8 mouse cellular contexts compared by ENCODE assay signal in the genomic region with DNA sequence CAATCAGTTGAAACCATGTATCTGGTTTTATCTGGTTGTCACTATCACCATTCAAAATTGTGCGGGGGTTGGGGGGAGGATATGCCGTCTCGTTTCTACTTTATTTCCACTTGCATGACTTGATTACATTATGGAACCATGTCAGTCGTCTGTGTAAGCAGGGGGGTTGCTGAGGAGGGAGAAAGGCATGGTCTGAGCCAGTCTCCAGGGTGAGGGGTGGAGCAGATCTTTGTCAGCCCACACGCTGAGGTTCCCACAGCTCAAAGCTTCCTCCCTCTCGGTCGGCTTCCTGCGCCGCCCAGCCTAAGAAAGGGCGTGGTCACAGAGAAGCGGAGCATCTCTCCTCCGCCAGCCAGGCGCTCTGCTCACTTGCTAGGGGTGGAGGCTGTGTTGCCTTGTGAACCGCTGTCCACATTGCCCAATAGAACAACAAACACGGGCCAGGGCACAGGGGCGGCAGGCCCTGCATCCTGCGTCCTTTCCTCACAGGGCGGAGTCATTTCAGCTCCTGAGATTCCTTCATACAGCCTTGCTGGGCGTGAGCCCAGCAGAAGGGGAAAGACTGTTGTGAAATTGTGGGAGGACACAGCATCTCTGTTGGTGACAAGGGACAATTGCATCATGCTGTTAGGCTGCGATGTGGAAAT. TPM values are rescaled to one million over a fixed set of nuclear protein-coding genes. Genes with fewer than 3 reads are reported as not detected.
DNase-seq lines count a peak whose midpoint lies in the region; ATAC-seq and TF ChIP-seq lines count a peak whose summit lies in the region.

No protein-coding gene starts in this region.

- peak in 1 of 2 experiments; percentile 54; a peak in 2 of 4 replicates for TF ChIP-seq POLR2A in MEL (IDR thresholded peaks at IDR 0.05; ENCODE audit: control insufficient read depth in 1 of 2, insufficient read depth in 1 of 2, low read depth in 1 of 2, low read length in 2 of 2, poor library complexity in 1 of 2)
- TF ChIP-seq POLR2A in olfactory bulb, adult 2 months (IDR thresholded peaks at IDR 0.05; ENCODE audit: insufficient read depth, low read depth, low read length): 0 out of 2 replicates have a peak, but pooled peaks have one; percentile 33

- H3K4me3 ChIP-seq in MEL (ENCODE audit: control insufficient read depth in 1 of 2, insufficient read depth in 1 of 2, low read depth in 2 of 2, low read length in 2 of 2): peak overlapping the region; percentile 51 to 54
- H3K4me3 ChIP-seq in lung, embryonic 15.5 days: peak overlapping the region; percentile 40
- peak overlapping the region; percentile 53 for H3K4me3 ChIP-seq in olfactory bulb, adult 2 months (ENCODE audit: insufficient read depth, low read depth, low read length)

- TF ChIP-seq CTCF in MEL (IDR thresholded peaks at IDR 0.05 in 2 of 3, conservative IDR thresholded peaks at IDR 0.05 in 1 of 3; ENCODE audit: control insufficient read depth in 1 of 3, insufficient read depth in 1 of 3, low read depth in 2 of 3, low read length in 3 of 3, poor library complexity in 1 of 3, severe bottlenecking in 1 of 3): no peak
- TF ChIP-seq CTCF in olfactory bulb, adult 2 months (IDR thresholded peaks at IDR 0.05; ENCODE audit: insufficient read depth, low read depth, low read length): no peak

- 1% methylated on average over 20 of the region's 20 CpGs for WGBS in lung, embryonic 15.5 days
- under 1% methylated on average over 20 of the region's 20 CpGs for WGBS in olfactory bulb, adult 2 months

- no peak for TF ChIP-seq RAD21 in MEL (IDR thresholded peaks at IDR 0.05; ENCODE audit: low read depth, low read length)

- no peaks in the 10 kb centered on the region for H3K79me2 ChIP-seq in MEL (ENCODE audit: control insufficient read depth, insufficient read depth, low read length, poor library complexity)

- peak; percentile 95 for DNase-seq in MEL (ENCODE audit: low read depth, low spot score)
- DNase-seq in cerebellum, adult 8-10 months: peak; percentile 28
- peak; percentile 55 for DNase-seq in layer of hippocampus, adult 9-10 months (ENCODE audit: low spot score)
- DNase-seq in thymus, postnatal 0 days (ENCODE audit: low spot score): peak; percentile 91

- peak; percentile 14 to 51; a peak in 3 of 4 replicates for TF ChIP-seq EP300 in MEL (IDR thresholded peaks at IDR 0.05; ENCODE audit: low read depth in 1 of 2, low read length in 2 of 2)

- peak overlapping the region; percentile 51 for H3K9ac ChIP-seq in MEL (ENCODE audit: control insufficient read depth, low read depth, low read length, poor library complexity, severe bottlenecking)
- peak overlapping the region; percentile 21 for H3K9ac ChIP-seq in lung, embryonic 15.5 days

- peaks cover 6 to 20% of the 10 kb centered on the region in 2 experiments for H3K4me1 ChIP-seq in MEL (ENCODE audit: control insufficient read depth in 1 of 2, insufficient read depth in 2 of 2, low read length in 2 of 2)
- peaks cover 8% of the 10 kb centered on the region; the same call in 1 of the 2 replicates for H3K4me1 ChIP-seq in lung, embryonic 15.5 days
- H3K4me1 ChIP-seq in olfactory bulb, adult 2 months (ENCODE audit: control insufficient read depth, insufficient read depth, low read length): peaks cover 3% of the 10 kb centered on the region

- peak overlapping the region; percentile 61 for H3K4me2 ChIP-seq in lung, embryonic 15.5 days

- H3K27ac ChIP-seq in MEL (ENCODE audit: control insufficient read depth, low read depth, low read length): peak overlapping the region; percentile 74
- H3K27ac ChIP-seq in lung, embryonic 15.5 days: peak overlapping the region; percentile 51
- H3K27ac ChIP-seq in olfactory bulb, adult 2 months (ENCODE audit: insufficient read depth, low read depth, low read length): peak overlapping the region; percentile 86

- peak; percentile 99 for ATAC-seq in frontal cortex, adult (ENCODE audit: low TSS enrichment)
- peak; percentile 94 to 97 for ATAC-seq in hematopoietic stem cell, adult 5-6 weeks (replicated peaks in 1 of 2; ENCODE audit: insufficient read depth in 1 of 2, low FRiP score in 2 of 2, low TSS enrichment in 1 of 2, low read depth in 1 of 2, poor library complexity in 2 of 2, severe bottlenecking in 2 of 2)
- peak; percentile 97 for ATAC-seq in lung, embryonic 15.5 days (ENCODE audit: borderline replicate concordance, extremely low read depth, low FRiP score, low TSS enrichment)

- no peaks in the 10 kb centered on the region for H3K27me3 ChIP-seq in MEL (ENCODE audit: control insufficient read depth in 1 of 2, insufficient read depth in 2 of 2, low read length in 2 of 2)
- no peaks in the 10 kb centered on the region for H3K27me3 ChIP-seq in lung, embryonic 15.5 days

- H3K36me3 ChIP-seq in MEL (ENCODE audit: control insufficient read depth in 1 of 2, insufficient read depth in 2 of 2, low read length in 2 of 2): peaks cover 0 to 25% of the 10 kb centered on the region in 2 experiments; a peak in 2 of 4 replicates
- no peaks in the 10 kb centered on the region for H3K36me3 ChIP-seq in lung, embryonic 15.5 days

- no peaks in the 10 kb centered on the region for H3K9me3 ChIP-seq in MEL (replicated peaks; ENCODE audit: insufficient read depth, low read length)
- H3K9me3 ChIP-seq in lung, embryonic 15.5 days: no peaks in the 10 kb centered on the region

TF ChIP-seq in MEL, 35 proteins besides CTCF, POLR2A, EP300 and RAD21 (continues in another document):
- peak; percentile 34; the same call in 1 of the 2 replicates for TF ChIP-seq MAX (IDR thresholded peaks at IDR 0.05; ENCODE audit: low read length)
- no peak for TF ChIP-seq POLR2AphosphoS5 (IDR thresholded peaks at IDR 0.05; ENCODE audit: borderline replicate concordance, low read depth, low read length)
- 0 out of 2 replicates have a peak, but pooled peaks have one; percentile 15 for TF ChIP-seq TBP (IDR thresholded peaks at IDR 0.05; ENCODE audit: low read depth, low read length)
- TF ChIP-seq BHLHE40 (IDR thresholded peaks at IDR 0.05; ENCODE audit: borderline replicate concordance, low read depth, low read length): no peak
- 0 out of 2 replicates have a peak, but pooled peaks have one; percentile 15 for TF ChIP-seq SIN3A (IDR thresholded peaks at IDR 0.05; ENCODE audit: low read length)
- no peak for TF ChIP-seq CHD1 (IDR thresholded peaks at IDR 0.05; ENCODE audit: low read depth, low read length)
- no peak for TF ChIP-seq ELF1 (IDR thresholded peaks at IDR 0.05; ENCODE audit: low read depth, low read length)
- TF ChIP-seq MYC (IDR thresholded peaks at IDR 0.05; ENCODE audit: low read depth, low read length): peak; percentile 55
- TF ChIP-seq JUND (IDR thresholded peaks at IDR 0.05; ENCODE audit: low read depth, low read length): no peak
- peak; percentile 47; the same call in 1 of the 2 replicates for TF ChIP-seq NELFE (IDR thresholded peaks at IDR 0.05; ENCODE audit: low read depth, low read length)
- TF ChIP-seq TCF12 (IDR thresholded peaks at IDR 0.05; ENCODE audit: low read depth, low read length): 0 out of 2 replicates have a peak, but pooled peaks have one; percentile 22
- TF ChIP-seq NRF1 (IDR thresholded peaks at IDR 0.05; ENCODE audit: insufficient read depth, low read depth, low read length, poor library complexity, severe bottlenecking): 0 out of 2 replicates have a peak, but pooled peaks have one; percentile 35
- peak; percentile 57 for TF ChIP-seq GATA1 (IDR thresholded peaks at IDR 0.05; ENCODE audit: low read depth, low read length)
- no peak for TF ChIP-seq POLR2AphosphoS2 (IDR thresholded peaks at IDR 0.05; ENCODE audit: low read length)
- TF ChIP-seq ZC3H11A (IDR thresholded peaks at IDR 0.05; ENCODE audit: low read depth, low read length): no peak
- no peak for TF ChIP-seq TAL1 (IDR thresholded peaks at IDR 0.05; ENCODE audit: low read length)
- TF ChIP-seq E2F4 (IDR thresholded peaks at IDR 0.05; ENCODE audit: borderline replicate concordance, low read depth, low read length): no peak
- no peak for TF ChIP-seq CHD2 (IDR thresholded peaks at IDR 0.05; ENCODE audit: low read length)
- TF ChIP-seq MEF2A (IDR thresholded peaks at IDR 0.05; ENCODE audit: extremely low read depth, insufficient replicate concordance, low read depth, low read length, poor library complexity, severe bottlenecking): no peak
- TF ChIP-seq RCOR1 (IDR thresholded peaks at IDR 0.05; ENCODE audit: low read depth, low read length): peak; percentile 80
- 0 out of 2 replicates have a peak, but pooled peaks have one; percentile 33 for TF ChIP-seq MAZ (IDR thresholded peaks at IDR 0.05; ENCODE audit: low read depth, low read length)
- TF ChIP-seq USF1 (IDR thresholded peaks at IDR 0.05; ENCODE audit: low read depth, low read length): no peak
- TF ChIP-seq HCFC1 (IDR thresholded peaks at IDR 0.05; ENCODE audit: low read depth, low read length): peak; percentile 32; the same call in 1 of the 2 replicates
- TF ChIP-seq ETS1 (IDR thresholded peaks at IDR 0.05; ENCODE audit: low read depth, low read length): peak; percentile 32; the same call in 1 of the 2 replicates
- TF ChIP-seq USF2 (IDR thresholded peaks at IDR 0.05; ENCODE audit: borderline replicate concordance in 1 of 2, insufficient read depth in 1 of 2, low read depth in 1 of 2, low read length in 2 of 2): no peak
- TF ChIP-seq MXI1 (IDR thresholded peaks at IDR 0.05; ENCODE audit: low read depth, low read length): no peak; the same call in 1 of the 2 replicates
- TF ChIP-seq MAFK (IDR thresholded peaks at IDR 0.05; ENCODE audit: borderline replicate concordance, low read depth, low read length): no peak
- TF ChIP-seq SMC3 (IDR thresholded peaks at IDR 0.05; ENCODE audit: low read depth, low read length): no peak
- no peak for TF ChIP-seq ZNF384 (IDR thresholded peaks at IDR 0.05; ENCODE audit: low read depth, low read length)
- no peak for TF ChIP-seq KAT2A (conservative IDR thresholded peaks at IDR 0.05; ENCODE audit: low read depth, low read length)
- no peak for TF ChIP-seq GABPA (IDR thresholded peaks at IDR 0.05; ENCODE audit: low read depth, low read length)
- TF ChIP-seq ZMIZ1 (IDR thresholded peaks at IDR 0.05; ENCODE audit: low read depth, low read length): no peak
- TF ChIP-seq UBTF (IDR thresholded peaks at IDR 0.05; ENCODE audit: borderline replicate concordance, insufficient read depth, low read depth, low read length): no peak

RNA-seq across cellular contexts. Expression of gene Mdm1, which starts 38.5 kb away (rescaled TPM):
- total RNA-seq in MEL (2012; rRNA removed): 27.9 and 28.0 TPM in 2 replicates
- 10 to 100 TPM in 1 of 2 experiments, not detected in 1; 44.5 TPM for polyA plus RNA-seq in MEL (2012; ENCODE audit: insufficient read depth in 1 of 2, insufficient read length in 2 of 2, low read depth in 1 of 2, low replicate concordance in 2 of 2, missing spikeins in 1 of 2)
- 26.6 and 58.0 TPM in 2 replicates for total RNA-seq in hematopoietic stem cell, adult 5-6 weeks (2017)
- 36.6 and 40.3 TPM in 2 replicates for polyA plus RNA-seq in lung, embryonic 15.5 days (2015; fragmentation: Nextera tagmentation; extraction: Ambion mirVana)
- polyA plus RNA-seq in olfactory bulb, adult 2 months (2012; ENCODE audit: insufficient read depth, insufficient read length, low replicate concordance, missing spikeins): not detected in 2 replicates
- polyA plus RNA-seq in thymus, postnatal 0 days (2015; fragmentation: Nextera tagmentation; extraction: Ambion mirVana): 32.8 and 34.7 TPM in 2 replicates

Comparison
In these comparisons a context has a peak if more than half of its experiments do, and no peak if none do; other contexts are left out.
1. Peak in every context shown above with its lines: DNase-seq, ATAC-seq, H3K4me3 ChIP-seq and H3K27ac ChIP-seq.
2. DNase-seq: peak in every context shown above with its lines; median percentile 95 in MEL; 91 in thymus, postnatal 0 days; 55 in layer of hippocampus, adult 9-10 months; 28 in cerebellum, adult 8-10 months.